In genomic region chr1:134804373-134804772, GRCm38 (mm10) we compare ENCODE assay signal across 9 mouse cellular contexts.
DNase-seq lines count a peak whose midpoint lies in the region; ATAC-seq and TF ChIP-seq lines count a peak whose summit lies in the region.
"Had no signal": no experiment of that assay in that cellular context is flagged by ENCODE, and none has a peak within 500 bp of the region (broad histone marks: within the 10 kb centered on the region; RNA-seq: fewer than 3 reads in every experiment).

No protein-coding gene starts in this region.

- no peak overlapping the region for H3K4me2 ChIP-seq in liver, embryonic 11.5 days
- no peak overlapping the region for H3K4me2 ChIP-seq in forebrain, embryonic 14.5 days (ENCODE audit: low read length)
- H3K4me2 ChIP-seq in heart, embryonic 16.5 days (ENCODE audit: low read depth, low read length), result peak overlapping the region; percentile 70
- peak overlapping the region; percentile 52 for H3K4me2 ChIP-seq in myocyte (ENCODE audit: low read depth)

- H3K79me2 ChIP-seq in myocyte (ENCODE audit: control insufficient read depth, insufficient read depth), result no peaks in the 10 kb centered on the region

- DNase-seq in liver, embryonic 11.5 days (ENCODE audit: low spot score), result no peak
- no peak for DNase-seq in liver
- peak; percentile 50 for DNase-seq in forebrain, embryonic 14.5 days (ENCODE audit: low spot score)
- no peak for DNase-seq in cerebellum, postnatal 25 days
- DNase-seq in layer of hippocampus, adult 2 months (ENCODE audit: low spot score in 2 of 2), result no peak
- DNase-seq: thymus, postnatal 14 days had no signal

- ATAC-seq in liver, embryonic 11.5 days (replicated peaks; ENCODE audit: low FRiP score), result no peak
- ATAC-seq in forebrain, embryonic 14.5 days, result 0 out of 2 replicates have a peak, but pooled peaks have one; percentile 42
- no peak for ATAC-seq in heart, embryonic 16.5 days (replicated peaks; ENCODE audit: extremely low read depth, insufficient read depth, low FRiP score)
- ATAC-seq in megakaryocyte, adult 5-6 weeks (ENCODE audit: poor library complexity, severe bottlenecking), result no peak

- H3K9ac ChIP-seq in liver, embryonic 11.5 days (ENCODE audit: low read depth, low read length), result no peak overlapping the region
- H3K9ac ChIP-seq in forebrain, embryonic 14.5 days (ENCODE audit: low read length), result no peak overlapping the region
- peak overlapping the region; percentile 60 for H3K9ac ChIP-seq in heart, embryonic 16.5 days (ENCODE audit: low read length)

- H3K9me3 ChIP-seq in liver, embryonic 11.5 days (ENCODE audit: control insufficient read depth, low read length), result no peaks in the 10 kb centered on the region
- no peaks in the 10 kb centered on the region for H3K9me3 ChIP-seq in forebrain, embryonic 14.5 days (replicated peaks; ENCODE audit: control insufficient read depth, low read length)
- no peaks in the 10 kb centered on the region for H3K9me3 ChIP-seq in heart, embryonic 16.5 days (replicated peaks; ENCODE audit: control insufficient read depth, low read length)

- H3ac ChIP-seq in myocyte (ENCODE audit: control insufficient read depth, insufficient read length), result no peak overlapping the region

- no peaks in the 10 kb centered on the region for H3K27me3 ChIP-seq in liver, embryonic 11.5 days (replicated peaks; ENCODE audit: control insufficient read depth, insufficient read depth, low read length)
- H3K27me3 ChIP-seq in forebrain, embryonic 14.5 days (replicated peaks; ENCODE audit: control insufficient read depth, insufficient read depth, low read length), result no peaks in the 10 kb centered on the region
- H3K27me3 ChIP-seq in heart, embryonic 16.5 days (ENCODE audit: control insufficient read depth, insufficient read depth, low read length), result no peaks in the 10 kb centered on the region
- no peaks in the 10 kb centered on the region for H3K27me3 ChIP-seq in myocyte (ENCODE audit: control insufficient read depth, insufficient read depth, insufficient read length)

- no peak for TF ChIP-seq POLR2A in myocyte (IDR thresholded peaks at IDR 0.05; ENCODE audit: insufficient read length, low read depth)

- TF ChIP-seq CTCF in layer of hippocampus, adult 2 months (conservative IDR thresholded peaks at IDR 0.05), result no peak

- no peak overlapping the region for H3K4me3 ChIP-seq in liver, embryonic 11.5 days (ENCODE audit: low read depth, low read length)
- no peak overlapping the region for H3K4me3 ChIP-seq in forebrain, embryonic 14.5 days (ENCODE audit: low read depth, low read length)
- no peak overlapping the region for H3K4me3 ChIP-seq in heart, embryonic 16.5 days (ENCODE audit: low read length)
- no peak overlapping the region for H3K4me3 ChIP-seq in myocyte
- no peak overlapping the region for H3K4me3 ChIP-seq in layer of hippocampus, adult 2 months

- H3K36me3 ChIP-seq in liver, embryonic 11.5 days (ENCODE audit: control insufficient read depth, insufficient read depth, low read length), result no peaks in the 10 kb centered on the region
- no peaks in the 10 kb centered on the region for H3K36me3 ChIP-seq in forebrain, embryonic 14.5 days (ENCODE audit: control insufficient read depth, insufficient read depth, low read length)
- no peaks in the 10 kb centered on the region for H3K36me3 ChIP-seq in heart, embryonic 16.5 days (ENCODE audit: control insufficient read depth, insufficient read depth)
- H3K36me3 ChIP-seq in myocyte (ENCODE audit: control insufficient read depth, insufficient read depth), result no peaks in the 10 kb centered on the region

- H3K27ac ChIP-seq in liver, embryonic 11.5 days (ENCODE audit: low read depth, low read length), result peak overlapping the region; percentile 5; the same call in 1 of the 2 replicates
- H3K27ac ChIP-seq in forebrain, embryonic 14.5 days (ENCODE audit: low read depth, low read length), result no peak overlapping the region; the same call in 1 of the 2 replicates
- H3K27ac ChIP-seq in heart, embryonic 16.5 days (ENCODE audit: low read length), result peak overlapping the region; percentile 91
- H3K27ac ChIP-seq in layer of hippocampus, adult 2 months, result no peak overlapping the region

- 67% methylated on average over 5 of the region's 5 CpGs for WGBS in liver, embryonic 11.5 days
- WGBS in forebrain, embryonic 14.5 days, result 27% methylated on average over 5 of the region's 5 CpGs
- WGBS in heart, embryonic 16.5 days, result 36% methylated on average over 5 of the region's 5 CpGs

- 0 out of 2 replicates have a peak, but pooled peaks cover 2% of the 10 kb centered on the region for H3K4me1 ChIP-seq in liver, embryonic 11.5 days (replicated peaks; ENCODE audit: control insufficient read depth, insufficient read depth, low read length)
- peaks cover 24% of the 10 kb centered on the region for H3K4me1 ChIP-seq in forebrain, embryonic 14.5 days (ENCODE audit: control insufficient read depth, insufficient read depth, low read length)
- peaks cover 43% of the 10 kb centered on the region for H3K4me1 ChIP-seq in heart, embryonic 16.5 days (ENCODE audit: control insufficient read depth, insufficient read depth, low read length)

TF ChIP-seq in myocyte, 11 proteins besides CTCF, POLR2A, EP300 and RAD21:
- TF ChIP-seq TCF12 (IDR thresholded peaks at IDR 0.05; ENCODE audit: insufficient read depth, poor library complexity, severe bottlenecking) (no peak), POLR2AphosphoS2 (IDR thresholded peaks at IDR 0.05; ENCODE audit: insufficient read length, low read depth) (no peak), E2F4 (IDR thresholded peaks at IDR 0.05; ENCODE audit: insufficient read depth) (no peak), CEBPB (IDR thresholded peaks at IDR 0.05; ENCODE audit: insufficient read depth, poor library complexity, severe bottlenecking) (no peak), USF1 (IDR thresholded peaks at IDR 0.05; ENCODE audit: low read depth) (no peak), REST (IDR thresholded peaks at IDR 0.05; ENCODE audit: insufficient read depth, insufficient read length) (no peak), MYOD1 (IDR thresholded peaks at IDR 0.05; ENCODE audit: control insufficient read depth in 1 of 3, insufficient read length in 2 of 3, low read depth in 2 of 3) (no peak), MAX (IDR thresholded peaks at IDR 0.05; ENCODE audit: low read depth) (no peak), SRF (IDR thresholded peaks at IDR 0.05; ENCODE audit: control insufficient read depth, insufficient read length, low read depth) (no peak), TCF3 (IDR thresholded peaks at IDR 0.05; ENCODE audit: insufficient read length, low read depth) (no peak), MYOG (IDR thresholded peaks at IDR 0.05; ENCODE audit: control insufficient read depth in 1 of 3, insufficient read depth in 1 of 3, insufficient read length in 2 of 3, low read depth in 2 of 3) (no peak)
TF ChIP-seq in myocyte: peak in this region for 0.

Comparison
In these comparisons a context has a peak if more than half of its experiments do, and no peak if none do; other contexts are left out.
1. H3K27ac ChIP-seq: peak in liver, embryonic 11.5 days (single experiment) and heart, embryonic 16.5 days (single experiment); none in forebrain, embryonic 14.5 days (single experiment) and layer of hippocampus, adult 2 months (single experiment).
2. H3K4me2 ChIP-seq: peak in heart, embryonic 16.5 days (single experiment) and myocyte (single experiment); none in liver, embryonic 11.5 days (single experiment) and forebrain, embryonic 14.5 days (single experiment).